Mouse (Mus musculus) right cerebral cortex, postnatal 4 days (tissue): Measurements from ENCODE around the gene Klhl24.

Experiments used
- DNase-seq: peaks from one replicate; pipeline ENCODE4 v3.0.0-alpha.2; 2022

The Klhl24 gene

DNA sequence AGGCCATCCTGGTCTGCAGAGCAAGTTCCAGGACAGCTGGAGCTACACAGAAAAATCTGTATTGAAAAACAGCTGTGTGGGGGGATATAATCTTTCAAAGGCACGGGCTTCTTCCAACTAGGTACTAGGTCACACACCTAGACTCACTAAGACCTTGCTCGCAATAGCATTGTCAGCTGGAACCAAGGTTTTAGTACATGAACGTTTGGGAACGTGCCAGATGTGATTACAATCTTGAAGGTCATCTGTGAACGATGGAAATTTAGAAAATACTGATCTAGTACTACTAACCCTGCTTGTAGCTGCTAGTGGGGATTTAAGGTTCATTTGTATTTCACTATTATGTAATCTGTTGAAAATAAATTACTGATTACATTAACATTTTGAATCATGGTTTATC is 54.6 kb downstream of the Klhl24 start:
- DNase-seq = no peak

DNA sequence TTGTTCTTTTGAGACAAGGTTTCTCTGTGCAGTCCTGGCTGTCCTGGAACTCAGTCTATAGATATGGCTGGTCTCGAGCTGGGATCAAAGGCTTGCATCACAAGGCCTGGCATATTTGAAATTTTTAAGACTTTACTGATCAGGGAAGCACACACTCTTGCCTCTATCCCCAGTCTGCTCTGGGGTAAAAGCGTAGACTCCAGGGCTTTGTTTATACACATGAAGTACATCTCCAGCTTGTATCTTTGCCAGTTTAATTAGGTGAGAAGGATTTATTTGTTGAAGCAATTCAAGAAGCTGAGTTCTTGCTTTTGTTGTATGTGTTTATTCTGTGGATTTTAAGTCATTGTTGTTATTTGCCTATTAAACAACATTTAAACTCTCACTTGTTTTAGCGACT is 56.4 kb downstream of the Klhl24 start:
- DNase-seq = no peak

DNA sequence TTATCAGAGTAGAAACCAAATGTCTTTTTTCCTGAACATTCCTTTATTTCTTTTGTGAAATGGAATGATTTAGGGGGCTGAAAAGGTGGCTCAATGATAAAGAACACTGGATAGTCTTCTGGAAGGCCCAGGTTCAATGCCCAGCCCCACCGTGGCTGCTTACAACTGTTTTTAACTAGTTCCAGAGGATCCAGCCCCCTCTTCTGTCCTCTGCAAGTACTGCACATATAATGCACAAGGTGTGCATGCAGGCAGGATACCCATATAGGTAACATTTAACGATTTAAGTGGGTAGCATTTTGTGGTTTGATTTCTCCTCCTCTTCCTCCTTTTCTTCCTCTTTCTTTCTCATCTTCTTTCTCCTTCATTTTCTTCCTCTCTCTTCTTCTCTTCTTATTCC is 62.8 kb downstream of the Klhl24 start:
- DNase-seq = no peak

DNA sequence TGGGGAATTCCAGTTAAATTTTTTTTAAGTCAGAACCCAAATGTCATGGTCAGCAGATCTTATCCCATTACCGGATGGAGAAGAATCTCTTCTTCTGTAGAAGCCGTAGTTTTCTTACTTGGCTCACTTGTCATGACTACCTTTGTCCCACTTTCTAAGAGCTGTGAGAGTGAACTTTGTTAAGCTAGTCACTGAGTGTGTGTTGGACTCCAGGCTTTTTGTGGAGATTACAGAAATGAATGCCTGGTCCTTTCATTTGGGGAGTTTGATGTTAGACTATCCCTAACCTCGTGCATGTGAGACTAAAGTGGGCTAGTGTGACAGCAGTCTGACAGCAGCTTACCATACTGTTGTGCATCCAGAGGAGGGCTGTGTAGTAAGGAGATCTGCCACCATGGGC is 71.7 kb downstream of the Klhl24 start:
- DNase-seq = no peak

DNA sequence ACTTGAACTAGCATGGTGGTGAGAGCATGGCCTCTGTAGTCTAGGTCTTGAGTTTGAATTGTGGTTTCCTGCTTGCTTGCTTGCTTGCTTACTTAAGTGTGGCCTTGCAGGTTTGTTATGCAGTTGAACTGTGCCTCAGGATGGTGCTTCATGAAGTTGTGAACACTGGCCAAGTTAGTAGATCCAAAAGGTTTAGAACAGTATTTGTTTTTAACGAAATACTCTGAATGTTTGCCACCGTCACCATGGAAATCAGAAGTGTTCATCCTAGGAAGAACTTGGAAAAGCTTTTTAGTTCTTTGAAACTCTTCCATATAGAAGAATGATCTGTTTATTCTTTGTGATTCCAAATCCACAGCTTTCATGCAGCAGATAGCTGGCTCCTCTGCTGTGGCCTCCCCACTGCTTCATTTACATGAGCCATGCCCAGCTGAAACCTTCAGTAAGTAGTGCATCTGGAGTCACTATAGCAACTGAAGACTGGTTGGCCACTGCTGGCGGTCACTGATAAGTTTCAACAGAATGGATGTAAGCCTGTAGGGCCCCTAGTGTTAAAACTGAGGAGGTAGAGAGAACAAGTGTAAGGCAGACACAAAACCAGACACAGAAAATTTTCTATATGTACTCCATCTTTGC is 72.2 kb downstream of the Klhl24 start:
- DNase-seq = no peak
